Mouse (Mus musculus) frontal cortex, postnatal 10 days (tissue): ENCODE results near the gene Agap1.
A peak's percentile ranks its signal among the peaks of the same experiment; 100 is the strongest.

Experiments
- DNase-seq, 2 experiments: peaks; one replicate each; pipeline ENCODE4 v3.0.0; 2022; ENCODE audit warnings: low spot score in 2 of 2, mixed read lengths in 1 of 2

Gene Agap1

DNA sequence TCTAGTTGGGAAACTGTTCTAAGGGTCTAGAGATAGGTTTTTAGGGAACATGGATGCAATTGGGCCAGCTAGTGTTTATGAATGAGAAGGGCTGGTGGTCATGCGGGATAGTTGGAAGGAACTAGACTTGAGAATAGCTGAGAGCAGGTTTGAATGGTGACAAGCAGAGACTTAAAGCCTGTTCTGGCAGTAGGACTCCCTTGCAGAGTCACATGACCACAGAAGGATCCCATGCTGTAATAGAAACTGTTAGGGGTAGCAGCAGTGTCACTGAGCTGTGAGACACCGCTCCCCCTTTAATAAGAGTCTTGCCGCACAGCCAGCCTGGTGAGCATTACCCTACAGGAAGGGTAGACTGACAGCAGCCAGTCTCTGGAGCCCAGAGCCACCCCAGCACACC is 201.6 kb downstream of the Agap1 start:
- no peak for DNase-seq

DNA sequence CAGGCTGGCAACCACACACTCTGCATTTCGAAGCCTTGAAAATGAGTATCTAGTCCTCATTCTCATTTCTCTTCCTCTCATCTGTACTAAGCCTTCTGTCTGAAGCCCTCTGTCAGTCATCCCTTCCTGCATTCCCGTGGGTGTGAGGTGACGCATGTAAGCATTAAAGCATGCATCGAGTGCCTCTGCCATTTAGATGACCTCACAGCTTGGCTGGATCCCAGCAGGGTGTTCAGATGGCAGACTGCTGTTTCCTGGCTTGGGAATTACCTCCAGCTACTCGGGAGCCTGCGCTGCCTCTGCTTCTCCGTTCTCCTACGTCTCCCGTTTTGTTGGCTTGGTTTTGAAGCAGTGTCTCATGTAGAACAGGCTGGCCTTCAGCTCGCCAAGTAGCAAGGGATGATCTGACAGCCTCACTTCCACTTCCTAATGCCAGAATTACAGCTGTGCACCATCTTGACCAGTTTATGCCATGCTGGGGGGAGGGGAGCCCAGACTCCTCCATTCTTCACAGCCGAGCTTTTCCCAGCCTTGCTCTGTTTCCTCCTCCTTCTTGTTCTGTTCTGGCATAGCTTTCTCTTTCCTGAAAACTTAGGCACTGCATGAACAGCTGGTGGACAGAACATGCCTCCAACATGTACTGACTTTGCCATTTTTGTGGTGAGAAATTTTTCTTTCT is 202.2 kb downstream of the Agap1 start:
- DNase-seq = no peak

DNA sequence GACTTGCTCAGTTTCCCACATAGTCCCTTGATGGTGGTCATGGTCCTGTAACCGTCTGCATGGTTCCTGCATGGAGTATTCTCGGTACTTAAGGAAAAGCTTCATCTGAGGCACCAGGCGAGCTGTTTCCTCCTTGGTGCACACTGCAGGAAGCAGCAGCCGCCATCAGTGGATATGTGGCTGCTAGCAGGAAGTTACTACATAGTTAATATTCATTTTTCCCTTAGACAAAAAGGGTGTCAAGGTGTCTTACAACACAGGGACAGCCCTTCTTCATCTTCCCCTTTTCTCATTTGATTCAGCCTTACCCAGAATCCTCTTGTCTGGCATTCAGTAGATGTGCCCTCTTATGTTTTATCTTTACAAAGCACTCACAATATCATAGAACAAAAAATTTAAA is 206.2 kb downstream of the Agap1 start:
- DNase-seq = no peak

DNA sequence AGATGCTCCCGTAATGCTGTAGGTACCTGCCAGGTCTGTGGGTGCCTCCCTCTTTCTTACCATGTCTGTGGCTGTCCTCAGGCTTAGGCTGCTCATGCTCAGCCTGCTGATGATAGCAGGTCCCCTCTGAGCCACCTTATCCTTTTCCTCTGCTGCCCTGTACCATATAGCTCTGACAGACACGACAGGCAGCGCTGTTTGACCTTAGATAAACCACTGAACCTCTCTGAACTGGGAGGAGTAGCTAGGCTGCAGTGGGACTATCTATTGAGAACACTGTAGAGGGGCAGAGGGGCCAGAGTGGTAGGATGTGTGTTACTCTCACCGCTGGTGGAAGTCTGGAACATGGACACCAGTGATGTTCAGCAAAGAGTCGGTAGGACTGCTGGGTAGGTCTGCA is 211.5 kb downstream of the Agap1 start:
- no peak for DNase-seq

DNA sequence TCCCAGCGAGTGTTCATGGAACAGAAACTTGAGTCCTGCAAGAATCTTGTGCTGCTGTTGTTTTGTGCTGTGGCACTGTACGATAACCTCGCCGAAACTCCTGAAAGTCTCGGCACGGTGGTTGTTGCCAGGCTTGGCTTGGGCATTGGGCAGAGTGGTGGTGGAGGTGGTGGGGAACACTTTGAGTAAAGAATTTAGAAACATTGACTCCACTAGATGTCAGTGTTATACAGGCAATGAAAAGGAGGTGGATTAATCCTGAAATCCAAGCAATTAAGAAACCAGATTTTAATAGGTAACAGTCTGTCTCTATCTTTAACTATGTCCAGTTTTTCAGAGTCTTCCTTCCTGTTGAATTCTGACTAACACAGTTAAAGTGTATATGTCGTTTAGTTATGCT is 212.8 kb downstream of the Agap1 start:
- no peak for DNase-seq

DNA sequence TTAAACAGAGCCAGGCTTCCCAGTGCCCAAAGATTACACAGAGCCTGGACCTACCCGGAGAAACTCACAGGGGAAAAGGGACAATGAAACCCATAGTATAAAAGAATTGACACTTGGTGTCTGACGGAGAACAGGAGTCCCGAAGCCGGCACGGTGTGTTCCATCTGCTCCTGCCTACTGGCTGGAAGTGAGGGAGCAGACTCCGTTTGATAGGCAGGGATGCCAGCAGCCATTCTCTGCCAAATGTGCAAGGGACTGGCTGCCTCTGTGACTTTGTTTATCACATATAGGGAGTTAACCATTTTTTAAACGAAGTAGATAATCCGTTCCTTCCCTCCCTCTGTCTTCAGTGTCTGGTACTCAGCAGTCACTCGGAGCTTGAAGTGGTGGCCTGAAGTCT is 214.0 kb downstream of the Agap1 start:
- DNase-seq = no peak

DNA sequence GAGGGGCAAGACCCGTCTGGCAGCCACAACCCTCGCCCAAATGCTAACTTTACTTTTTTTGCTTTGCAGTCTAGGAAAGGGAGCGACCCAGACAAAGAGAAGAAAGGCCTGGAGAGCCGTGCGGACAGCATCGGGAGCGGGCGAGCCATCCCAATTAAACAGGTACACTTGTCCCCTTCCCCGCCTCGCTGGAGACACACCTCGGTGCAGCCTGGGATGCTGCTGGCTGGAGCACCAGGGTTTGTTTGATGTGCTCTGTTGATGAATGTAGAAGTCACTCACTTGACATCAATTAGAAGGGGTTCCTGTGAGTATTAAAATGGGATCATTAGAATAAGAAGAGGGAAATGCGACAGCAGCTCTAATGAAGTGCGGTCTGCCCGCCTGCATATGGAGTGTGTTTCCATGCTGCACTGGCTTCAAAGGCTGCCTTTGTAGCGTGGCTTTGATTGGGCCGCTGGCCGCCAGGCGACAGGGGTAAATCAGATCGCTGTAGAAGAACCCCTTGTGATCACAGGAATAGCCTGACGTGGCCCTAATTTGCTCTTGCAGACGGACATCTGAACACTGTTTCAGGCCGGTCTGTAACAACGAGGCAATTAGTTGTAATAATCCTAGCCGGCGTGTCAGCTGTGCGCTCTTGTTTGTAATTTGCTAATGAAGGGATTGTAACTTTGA is 216.6 kb downstream of the Agap1 start:
- DNase-seq = peak in 1 of 2 experiments; percentile 22

DNA sequence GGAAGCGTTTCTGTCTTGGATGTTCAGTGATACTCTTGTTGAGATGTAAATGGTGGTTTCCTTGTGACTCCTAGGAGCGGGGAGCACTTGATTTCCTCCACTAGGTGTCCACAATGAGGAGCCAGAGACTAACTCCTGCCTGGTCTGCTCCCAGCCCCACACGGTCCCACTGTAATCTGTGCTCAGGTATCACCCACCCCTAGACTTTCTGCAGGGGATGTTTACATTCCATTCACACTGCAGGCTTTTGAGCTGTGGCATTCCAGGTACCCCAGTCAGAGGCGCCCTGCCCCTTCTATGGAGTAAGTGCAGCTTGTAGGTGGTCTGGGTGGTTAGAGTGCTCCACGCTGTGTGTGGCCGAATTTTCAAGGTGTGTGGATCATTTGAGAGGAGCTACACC is 218.5 kb downstream of the Agap1 start:
- no peak for DNase-seq

DNA sequence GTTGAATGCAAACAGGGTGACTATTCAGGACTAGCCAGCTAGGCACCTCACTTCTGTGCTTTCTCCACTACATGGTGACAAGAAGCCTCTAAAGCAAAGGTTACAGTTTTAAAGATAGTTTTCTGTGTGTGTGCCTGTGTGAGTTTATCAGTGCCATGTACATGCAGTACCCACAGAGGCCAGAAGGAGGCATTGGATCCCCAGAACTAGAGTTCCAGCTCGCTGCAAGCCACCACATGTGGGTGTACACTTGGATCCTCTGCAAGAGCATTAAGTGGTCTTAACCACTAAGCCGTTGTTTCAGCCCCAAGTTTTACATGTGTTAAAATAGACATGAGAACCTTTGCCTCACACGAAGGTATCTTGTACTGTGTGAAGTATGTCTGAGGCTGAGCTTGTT is 219.1 kb downstream of the Agap1 start:
- DNase-seq = no peak

DNA sequence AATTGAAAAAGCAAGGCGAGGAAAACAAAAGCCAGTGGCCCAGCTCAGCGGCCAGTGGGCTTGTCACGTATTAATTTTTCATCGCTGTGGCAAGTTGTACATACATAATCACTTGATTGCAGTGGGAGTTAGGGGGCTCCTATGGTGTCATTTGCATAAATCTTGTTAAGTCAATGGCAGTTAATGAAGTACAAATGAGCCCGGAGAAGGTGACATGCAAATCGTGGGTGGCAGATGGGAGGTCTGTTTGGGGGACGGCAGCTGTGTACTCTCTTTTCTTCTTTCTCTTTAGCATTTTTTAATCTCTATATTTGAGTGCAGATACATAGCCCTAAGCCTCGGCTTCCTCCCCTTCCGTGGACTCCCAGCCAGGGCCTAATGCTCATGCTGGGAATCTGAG is 220.1 kb downstream of the Agap1 start:
- no peak for DNase-seq

DNA sequence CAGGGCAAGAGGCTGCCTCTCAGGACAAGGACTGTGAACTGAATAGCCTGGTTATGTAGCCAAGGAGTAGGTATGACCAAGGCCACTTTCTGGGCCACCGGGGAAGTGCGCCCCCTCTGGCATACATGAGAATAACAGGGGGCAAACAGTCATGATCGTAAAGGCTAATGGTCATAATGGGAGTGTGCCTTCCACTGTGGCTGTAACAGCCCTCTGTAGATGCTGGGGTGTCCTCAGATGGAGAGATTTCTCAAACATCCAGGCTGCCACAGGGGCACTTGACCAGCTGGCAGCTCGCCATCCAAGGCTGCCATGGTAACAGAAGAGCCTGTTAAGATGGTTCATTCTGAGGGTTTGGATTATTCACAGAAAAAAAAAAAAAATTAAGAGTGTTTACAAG is 221.8 kb downstream of the Agap1 start:
- peak in 1 of 2 experiments; percentile 42 for DNase-seq

DNA sequence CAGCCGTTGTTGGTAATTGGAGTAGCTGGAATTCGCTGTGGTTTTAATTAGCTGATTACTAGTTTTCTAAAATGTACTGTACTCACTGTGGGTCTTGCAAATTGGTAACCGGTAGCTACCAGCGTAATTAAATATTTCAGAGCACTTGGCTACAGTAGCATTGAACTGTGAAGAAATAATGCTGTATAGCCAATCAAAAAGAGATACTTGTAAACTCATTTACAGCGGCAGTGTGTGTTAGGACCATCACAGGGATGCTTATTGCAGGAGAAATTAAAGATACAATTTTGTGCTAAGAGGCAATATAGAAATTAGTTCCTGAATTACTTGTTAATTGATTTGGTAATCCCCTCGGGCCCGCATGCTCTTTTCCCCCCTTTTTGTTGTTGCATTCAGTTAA is 226.1 kb downstream of the Agap1 start:
- no peak for DNase-seq

DNA sequence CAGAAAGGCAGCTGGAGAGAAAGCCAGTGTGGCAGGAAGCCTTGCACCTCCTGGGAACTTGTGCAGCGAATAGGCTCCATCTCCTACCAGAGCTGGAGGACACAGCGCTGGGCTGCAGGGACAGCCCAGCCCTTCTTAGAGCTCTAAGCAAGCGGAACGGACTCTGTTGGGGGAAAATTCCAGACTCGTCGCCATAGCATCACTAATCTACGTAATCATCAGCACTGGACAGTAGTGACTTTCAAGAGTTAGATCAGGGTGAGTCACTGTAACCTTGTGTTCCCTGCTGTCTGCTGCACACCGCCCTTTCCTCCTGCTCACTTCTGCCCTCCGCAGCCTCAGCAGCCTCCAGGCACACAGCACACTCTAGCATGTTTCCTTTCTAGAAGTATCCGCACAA is 234.3 kb downstream of the Agap1 start:
- DNase-seq = no peak

DNA sequence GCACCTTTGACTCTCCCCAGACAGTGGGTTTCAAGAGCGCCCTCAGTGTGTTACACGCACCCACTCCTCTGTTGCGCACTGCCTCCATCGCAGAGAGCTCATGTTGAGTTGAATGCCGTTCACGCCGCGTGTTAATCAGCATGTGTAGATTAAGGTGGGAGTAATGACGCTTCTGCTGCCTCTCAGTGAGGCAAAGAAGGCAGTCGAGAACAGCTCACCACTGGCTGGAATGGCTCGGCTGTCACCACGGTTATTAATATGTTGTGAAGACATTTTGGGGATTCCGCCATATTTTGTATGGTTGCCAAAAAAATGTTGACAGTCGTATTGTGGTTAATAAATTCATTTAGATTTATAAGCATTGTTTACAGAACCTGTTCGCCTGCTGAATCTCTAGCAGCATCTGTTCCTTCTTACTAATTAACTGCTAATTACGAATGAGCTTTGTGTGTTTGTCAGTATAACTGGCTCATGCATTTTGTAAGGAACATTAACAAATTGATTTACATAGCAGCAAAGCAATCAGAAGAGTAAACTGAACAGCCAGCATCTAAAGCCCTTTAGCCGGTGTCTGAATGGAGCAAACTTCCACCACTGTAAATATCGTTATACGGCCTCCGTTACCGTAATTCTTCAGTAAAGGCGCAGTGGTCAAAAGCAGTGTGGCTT is 235.1 kb downstream of the Agap1 start:
- DNase-seq = no peak

DNA sequence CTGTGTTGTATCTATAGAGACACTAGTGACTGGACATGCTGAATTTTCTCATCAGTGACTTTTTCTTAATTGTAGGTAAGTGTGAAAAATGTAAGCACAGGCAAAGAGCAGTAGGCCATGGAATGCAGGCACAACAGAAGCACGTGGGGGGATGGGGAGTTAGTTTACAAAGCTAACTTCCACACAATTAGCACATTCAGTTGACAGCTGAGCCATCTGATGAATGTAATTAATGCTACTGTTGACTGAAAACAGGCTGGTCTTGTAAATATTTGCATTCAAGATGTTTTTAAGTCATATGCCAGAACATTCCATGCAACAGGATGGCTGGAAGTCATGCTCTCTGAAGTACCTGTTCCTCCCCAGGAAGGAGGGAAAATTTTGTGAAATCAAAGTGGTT is 236.5 kb downstream of the Agap1 start:
- no peak for DNase-seq

DNA sequence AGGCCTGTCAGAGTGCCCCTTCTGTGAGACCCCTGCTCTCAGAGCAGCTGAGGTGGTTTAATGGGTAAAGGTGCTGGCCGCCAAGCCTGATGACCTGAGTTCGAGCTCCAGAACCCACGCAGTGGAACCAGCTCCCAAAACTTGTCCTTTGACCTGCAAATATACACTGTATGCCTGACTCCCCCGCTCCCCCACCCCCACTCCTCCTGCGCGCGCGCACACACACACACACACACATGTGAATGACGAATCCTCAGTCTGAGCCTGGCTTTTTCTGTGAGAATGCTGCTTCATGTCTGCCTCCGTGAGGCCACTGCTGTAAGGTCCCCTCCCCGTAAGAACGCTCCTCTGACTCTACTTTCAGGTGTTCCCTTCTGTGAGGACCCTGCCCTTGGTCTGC is 237.8 kb downstream of the Agap1 start:
- DNase-seq = no peak

DNA sequence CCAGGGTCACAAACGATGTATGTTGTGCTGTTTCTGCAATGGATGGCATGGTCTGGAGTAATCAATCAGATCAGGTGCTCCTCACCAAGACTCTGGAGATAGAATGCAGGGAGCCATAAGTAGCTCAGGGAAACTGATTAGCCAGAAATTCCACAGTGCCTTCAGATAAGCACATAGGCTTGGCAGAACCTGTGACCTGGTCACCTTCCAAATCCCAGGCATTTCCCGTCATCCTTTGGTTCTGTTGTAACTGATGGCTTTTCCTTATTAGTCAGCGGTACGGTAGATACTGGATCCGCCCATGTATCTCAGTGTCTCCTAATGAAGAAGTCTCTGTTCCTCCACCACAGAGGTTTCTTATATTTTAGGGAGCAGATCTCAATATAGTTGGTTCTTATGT is 240.3 kb downstream of the Agap1 start:
- no peak for DNase-seq

DNA sequence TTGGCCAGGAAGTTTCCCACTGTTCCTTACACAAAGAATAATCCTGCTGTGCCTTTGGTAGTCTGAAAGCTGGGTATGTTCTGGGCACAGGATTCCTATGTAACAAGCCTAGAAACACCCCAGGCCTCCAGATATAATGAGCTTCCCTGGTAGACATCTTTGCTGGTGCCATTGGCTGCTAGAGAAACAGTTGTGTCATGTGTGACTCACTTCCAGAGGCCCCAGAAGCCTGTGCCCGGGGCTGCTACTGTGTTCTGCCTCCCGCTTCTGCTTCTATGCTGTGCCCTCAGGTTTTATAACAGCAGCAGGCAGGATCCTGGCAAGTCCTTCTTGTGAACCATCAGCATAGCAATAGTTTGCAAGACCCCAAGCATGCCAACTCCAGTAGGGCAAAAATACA is 242.6 kb downstream of the Agap1 start:
- no peak for DNase-seq

DNA sequence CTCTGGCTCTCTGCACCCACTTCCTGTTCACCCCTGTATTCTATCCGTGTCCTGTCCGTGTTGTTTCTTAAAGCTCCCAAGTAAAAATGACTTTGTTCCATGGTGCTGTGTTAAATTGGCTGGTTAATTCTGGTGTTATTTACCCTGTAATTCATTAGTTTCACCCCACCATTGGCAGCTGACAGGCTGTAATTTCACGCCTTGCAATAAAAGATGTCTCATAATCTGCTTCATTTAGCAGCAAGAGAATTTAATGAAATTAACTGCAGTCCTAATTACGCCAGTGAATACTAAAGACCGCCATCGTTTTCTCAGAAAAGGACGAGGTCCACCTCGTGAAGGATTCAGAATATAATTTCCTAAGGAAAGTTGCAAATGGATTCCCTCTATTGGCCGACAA is 245.6 kb downstream of the Agap1 start:
- DNase-seq = no peak

DNA sequence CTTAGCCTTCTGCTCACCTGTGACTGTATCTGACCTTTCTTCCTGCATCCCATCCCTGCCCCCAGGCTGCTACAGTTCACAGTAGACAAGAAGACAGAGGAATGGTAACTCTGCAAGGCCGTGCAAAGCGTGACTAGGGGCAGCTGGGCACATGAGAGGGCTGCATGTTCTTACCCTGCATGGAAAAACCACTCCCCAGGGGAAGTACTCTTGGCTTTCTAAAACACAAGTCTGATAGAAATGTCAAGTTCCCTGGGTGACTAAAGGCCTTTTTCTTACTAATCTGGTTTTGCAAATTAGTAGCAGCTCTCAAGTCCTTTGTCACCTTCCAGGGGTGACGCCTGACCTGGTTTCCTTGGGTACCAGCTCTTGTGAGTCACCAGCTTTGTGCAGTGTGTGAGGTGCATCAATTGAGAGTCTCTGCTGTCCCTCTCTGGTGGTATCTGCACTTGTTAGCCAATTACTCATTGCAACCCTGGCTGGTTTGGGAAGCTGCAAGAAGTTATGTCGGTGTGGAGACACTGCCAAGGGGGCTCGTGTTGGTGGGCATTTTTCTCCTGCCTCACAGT is 246.6 kb downstream of the Agap1 start:
- DNase-seq = no peak

DNA sequence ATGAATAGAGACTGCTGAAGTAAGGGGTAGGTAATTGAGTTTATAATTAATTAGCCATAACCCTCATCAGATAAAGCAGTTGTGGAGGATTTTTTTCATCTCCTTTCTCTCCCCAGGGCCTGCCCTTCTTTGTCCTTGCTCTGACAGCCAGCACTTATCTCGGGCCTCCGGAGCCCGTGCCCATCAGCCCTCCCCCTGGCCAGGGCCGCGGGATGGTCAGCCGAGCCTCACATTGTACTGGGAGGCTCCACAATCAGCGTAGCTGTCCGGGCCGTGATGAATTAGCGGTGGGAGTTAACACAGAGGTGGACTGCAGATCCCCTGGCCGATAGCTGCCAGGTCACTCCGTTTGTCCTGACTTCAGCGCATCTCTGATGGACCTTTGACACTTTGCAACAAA is 248.7 kb downstream of the Agap1 start:
- no peak for DNase-seq

DNA sequence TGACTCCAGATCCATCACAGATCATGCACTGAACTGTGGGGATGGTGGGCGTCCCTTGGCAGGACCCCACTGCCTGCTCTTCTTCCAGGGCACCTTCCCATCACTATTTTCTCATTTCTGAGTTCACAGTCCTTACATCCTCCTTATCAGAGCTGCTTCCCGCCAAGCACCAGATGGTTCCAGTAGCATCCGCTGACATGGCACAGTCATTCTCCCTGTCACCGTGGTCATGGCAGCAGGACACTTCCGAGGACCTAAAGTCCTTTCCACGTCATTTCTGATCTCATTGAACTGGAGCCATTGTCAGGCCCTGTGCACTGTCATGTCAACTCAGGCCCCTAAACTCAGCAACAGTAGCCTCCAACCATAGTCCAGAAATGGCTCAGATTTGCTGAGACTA is 251.1 kb downstream of the Agap1 start:
- DNase-seq = no peak

DNA sequence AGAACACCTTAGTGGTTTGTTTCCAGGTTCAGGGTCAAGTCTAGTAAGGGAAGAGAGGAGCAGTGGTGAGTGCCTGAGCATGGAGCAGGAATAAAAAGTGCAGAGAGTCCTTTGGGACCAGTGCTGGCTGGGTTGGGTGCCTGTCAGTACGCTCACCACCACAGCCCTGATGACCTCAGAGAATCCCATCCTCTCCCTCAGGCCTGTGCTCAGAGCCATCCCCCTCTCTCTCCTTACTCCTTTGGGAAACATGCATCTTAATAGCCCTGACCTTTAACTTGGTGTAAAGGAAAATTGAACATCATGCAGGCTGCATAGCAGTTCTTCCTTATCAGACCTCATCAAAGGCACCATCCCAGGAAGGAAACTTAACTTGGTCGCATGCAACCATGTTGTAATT is 252.3 kb downstream of the Agap1 start:
- DNase-seq = no peak
